8 mouse cellular contexts compared by ENCODE assay signal in genomic region chr7:144294239-144295200, GRCm38 (mm10).
DNase-seq lines count a peak whose midpoint lies in the region; ATAC-seq and TF ChIP-seq lines count a peak whose summit lies in the region.

No protein-coding gene starts in this region.

- no peak for TF ChIP-seq POLR2A in cerebellum, adult 2 months (IDR thresholded peaks at IDR 0.05; ENCODE audit: borderline replicate concordance, insufficient read depth, low read length)

- H3K4me1 ChIP-seq in intestine, embryonic 14.5 days (replicated peaks; ENCODE audit: control insufficient read depth, insufficient read depth, low read length), result no peaks in the 10 kb centered on the region
- no peaks in the 10 kb centered on the region for H3K4me1 ChIP-seq in intestine, postnatal 0 days (replicated peaks; ENCODE audit: control insufficient read depth, insufficient read depth, low read length)
- peaks cover 4% of the 10 kb centered on the region for H3K4me1 ChIP-seq in cerebellum, adult 2 months (ENCODE audit: control insufficient read depth, insufficient read depth, low read length)

- H3K4me2 ChIP-seq in intestine, embryonic 14.5 days (ENCODE audit: low read length), result no peak overlapping the region
- H3K4me2 ChIP-seq in intestine, postnatal 0 days (replicated peaks; ENCODE audit: low read depth), result no peak overlapping the region

- H3K36me3 ChIP-seq in intestine, embryonic 14.5 days (ENCODE audit: control insufficient read depth, insufficient read depth, low read length), result no peaks in the 10 kb centered on the region
- no peaks in the 10 kb centered on the region for H3K36me3 ChIP-seq in intestine, postnatal 0 days (ENCODE audit: control insufficient read depth, insufficient read depth)

- no peaks in the 10 kb centered on the region for H3K9me3 ChIP-seq in intestine, embryonic 14.5 days (ENCODE audit: control insufficient read depth, low read length)
- H3K9me3 ChIP-seq in intestine, postnatal 0 days (ENCODE audit: control insufficient read depth), result no peaks in the 10 kb centered on the region

- H3K27me3 ChIP-seq in intestine, embryonic 14.5 days (replicated peaks; ENCODE audit: control insufficient read depth, insufficient read depth, low read length), result no peaks in the 10 kb centered on the region
- no peaks in the 10 kb centered on the region for H3K27me3 ChIP-seq in intestine, postnatal 0 days (replicated peaks; ENCODE audit: control insufficient read depth, insufficient read depth, low read length)
- H3K27me3 ChIP-seq in cerebellum, adult 2 months (ENCODE audit: control insufficient read depth, insufficient read depth, low read length), result no peaks in the 10 kb centered on the region; the same call in 1 of the 2 replicates

- ATAC-seq in intestine, embryonic 14.5 days (replicated peaks; ENCODE audit: low FRiP score, low TSS enrichment, low read depth), result no peak
- no peak for ATAC-seq in intestine, postnatal 0 days

- H3K27ac ChIP-seq in intestine, embryonic 14.5 days (ENCODE audit: low read depth), result no peak overlapping the region
- no peak overlapping the region for H3K27ac ChIP-seq in intestine, postnatal 0 days (ENCODE audit: low read depth, low read length)
- H3K27ac ChIP-seq in cerebellum, adult 2 months (ENCODE audit: insufficient read depth, low read length), result no peak overlapping the region

- no peak overlapping the region for H3K4me3 ChIP-seq in intestine, embryonic 14.5 days (ENCODE audit: low read depth, low read length)
- H3K4me3 ChIP-seq in intestine, postnatal 0 days (ENCODE audit: low read depth, low read length), result no peak overlapping the region
- H3K4me3 ChIP-seq in cerebellum, adult 2 months (replicated peaks; ENCODE audit: insufficient read depth, low read depth, low read length), result no peak overlapping the region

- DNase-seq in intestine, embryonic 14.5 days (ENCODE audit: low spot score), result peak; percentile 86
- peak; percentile 21 for DNase-seq in A20 (ENCODE audit: low read depth, low spot score)
- DNase-seq in adrenal gland, postnatal 25 days, result peak; percentile 50
- peak; percentile 25 for DNase-seq in induced T-regulatory cell, adult 2 months (ENCODE audit: low read depth)
- peak; percentile 80 for DNase-seq in testis, postnatal 10 days (ENCODE audit: low spot score)
- no peak for DNase-seq in frontal cortex, postnatal 36 days (ENCODE audit: low spot score in 2 of 2)
- no peak for DNase-seq in cerebellum, adult 2 months

- no peak for TF ChIP-seq CTCF in intestine, postnatal 0 days (IDR thresholded peaks at IDR 0.05; ENCODE audit: low read depth)
- no peak for TF ChIP-seq CTCF in cerebellum, adult 2 months (IDR thresholded peaks at IDR 0.05; ENCODE audit: borderline replicate concordance, insufficient read depth, low read depth, low read length)

- no peak overlapping the region for H3K9ac ChIP-seq in intestine, embryonic 14.5 days (ENCODE audit: low read length)
- H3K9ac ChIP-seq in intestine, postnatal 0 days (ENCODE audit: low read depth, low read length), result no peak overlapping the region

- WGBS in intestine, embryonic 14.5 days, result 42% methylated on average over 13 of the region's 13 CpGs
- 39% methylated on average over 13 of the region's 13 CpGs for WGBS in intestine, postnatal 0 days
- WGBS in cerebellum, adult 2 months, result 71% methylated on average over 13 of the region's 13 CpGs

Comparison
In these comparisons a context has a peak if more than half of its experiments do, and no peak if none do; other contexts are left out.
1. DNase-seq: peak in intestine, embryonic 14.5 days (single experiment), A20 (single experiment), adrenal gland, postnatal 25 days (single experiment), induced T-regulatory cell, adult 2 months (single experiment) and testis, postnatal 10 days (single experiment); none in frontal cortex, postnatal 36 days (0 of 2) and cerebellum, adult 2 months (0 of 2).